Mouse (Mus musculus) forebrain, embryonic 16.5 days (tissue): Measurements from ENCODE around the gene Cdhr5. TPM values are rescaled to one million over a fixed set of nuclear protein-coding genes. Genes with fewer than 3 reads are reported as not detected.

ENCODE experiments used
- ATAC-seq: fragments of 200-750 bp; cut with Nextera tagmentation; 2 replicates; pipeline ENCODE4 v1.8.0; 2017; ENCODE audit warnings: mild to moderate bottlenecking, moderate library complexity
- H3K27ac ChIP-seq: fragments of 300-500 bp; sonication (generic); 2 replicates; pipeline ENCODE4 v1.5.1; 2014; ENCODE audit warnings: low read length, control low read depth
- H3K27me3 ChIP-seq: fragments of 300-500 bp; sonication (generic); replicated peaks from 2 replicates; pipeline ENCODE4 v1.6.1; 2014; ENCODE audit warnings: low read length; ENCODE audit not compliant: control insufficient read depth, insufficient read depth
- H3K36me3 ChIP-seq: fragments of 300-500 bp; sonication (generic); 2 replicates; pipeline ENCODE4 v1.6.1; 2014; ENCODE audit not compliant: control insufficient read depth, insufficient read depth
- H3K4me1 ChIP-seq: fragments of 300-500 bp; sonication (generic); replicated peaks from 2 replicates; pipeline ENCODE4 v1.6.1; 2014; ENCODE audit warnings: low read length; ENCODE audit not compliant: control insufficient read depth, insufficient read depth
- H3K4me2 ChIP-seq: fragments of 300-500 bp; sonication (generic); 2 replicates; pipeline ENCODE4 v1.6.1; 2014; ENCODE audit warnings: mild to moderate bottlenecking, low read length, control low read depth
- H3K4me3 ChIP-seq: fragments of 300-500 bp; sonication (generic); replicated peaks from 2 replicates; pipeline ENCODE4 v1.5.1; 2014; ENCODE audit warnings: mild to moderate bottlenecking, low read length, control low read depth
- H3K9ac ChIP-seq: fragments of 300-500 bp; sonication (generic); replicated peaks from 2 replicates; pipeline ENCODE4 v1.6.1; 2014; ENCODE audit warnings: low read depth, low read length, control low read depth
- H3K9me3 ChIP-seq: fragments of 300-500 bp; sonication (generic); 2 replicates; pipeline ENCODE4 v1.6.1; 2016; ENCODE audit warnings: low read length; ENCODE audit not compliant: control insufficient read depth
- WGBS: fragments of 180-500 bp; shearing (Covaris S2); extraction: QIAGEN DNeasy Blood & Tissue Kit; methylation state at CpG from one replicate; pipeline ENCODE4 v1.1.7; 2014; 5-methylcytosine and 5-hydroxymethylcytosine counted together
- polyA plus RNA-seq: library from polyadenylated mRNA; unstranded; fragments of >200 nt; fragmentation: Nextera tagmentation; extraction: Ambion mirVana; gene quantifications from 2 replicates; pipeline ENCODE4 v1.2.1, GENCODE M21; 2015

The Cdhr5 gene
- not detected in 2 replicates for polyA plus RNA-seq

DNA sequence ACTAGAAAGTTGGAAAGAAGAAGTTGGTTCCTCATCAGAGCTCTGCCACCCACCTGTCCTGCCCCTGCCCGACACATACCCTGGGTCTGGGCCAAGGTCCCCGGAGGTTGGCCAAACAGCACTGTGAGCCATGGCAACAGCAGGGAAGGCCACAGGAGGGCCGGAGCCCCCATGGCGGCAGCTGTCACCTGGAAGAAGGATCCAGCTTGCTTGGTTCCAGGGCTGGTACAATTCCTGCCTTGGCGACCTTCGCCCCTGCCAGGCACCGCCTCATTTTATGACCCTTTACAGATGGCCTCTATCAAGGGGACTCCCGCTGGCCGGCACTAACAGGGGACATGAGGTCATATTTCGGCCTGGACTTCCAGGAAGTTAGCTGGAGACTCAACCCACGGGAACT lies at the start of gene Cdhr5:
Cdhr5 (minus strand) TSS at position 241 of the 400 bp plus-strand sequence.
- Histone ChIP-seq H3K9me3 (no peaks in the 10 kb centered on the region), H3K4me1 (peaks cover 10% of the 10 kb centered on the region), H3K4me3 (no peak within 1 kb of the TSS), H3K27ac (no peak within 1 kb of the TSS), H3K4me2 (no peak within 1 kb of the TSS), H3K27me3 (peaks cover 2% of the 10 kb centered on the region; the same call in 1 of the 2 replicates), H3K36me3 (no peaks in the 10 kb centered on the region), H3K9ac (no peak within 1 kb of the TSS)
- no peak for ATAC-seq
- 80% methylated on average over 11 of the region's 11 CpGs for WGBS

DNA sequence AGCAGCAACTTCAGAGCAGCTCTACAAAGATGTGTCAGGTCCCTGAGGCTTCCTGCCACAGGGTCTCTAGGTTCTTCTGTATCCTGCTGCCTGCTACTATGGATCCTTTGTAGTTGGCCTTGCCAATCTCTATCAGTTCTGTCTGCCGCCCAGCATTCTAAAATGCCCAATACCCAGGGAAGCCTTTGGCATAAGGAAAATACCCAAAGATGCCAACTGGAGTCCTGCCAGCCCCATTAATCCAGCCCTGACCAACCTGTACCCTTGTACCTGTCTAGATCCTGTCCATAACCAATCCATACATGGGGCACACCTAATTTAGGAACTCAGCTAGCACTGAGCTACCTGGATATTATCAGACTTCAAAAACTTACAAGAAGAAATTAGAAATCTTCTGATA lies 48.1 kb upstream of the Cdhr5 start:
- Histone ChIP-seq H3K27me3 (no peaks in the 10 kb centered on the region), H3K4me2 (0 out of 2 replicates have a peak overlapping the region, but pooled peaks have one; percentile 5), H3K27ac (no peak overlapping the region), H3K36me3 (peaks cover 29% of the 10 kb centered on the region), H3K4me1 (peaks cover 31% of the 10 kb centered on the region), H3K4me3 (no peak overlapping the region), H3K9ac (no peak overlapping the region), H3K9me3 (no peaks in the 10 kb centered on the region)
- no peak for ATAC-seq
- 67% methylated on average over 1 of the region's 1 CpGs for WGBS

DNA sequence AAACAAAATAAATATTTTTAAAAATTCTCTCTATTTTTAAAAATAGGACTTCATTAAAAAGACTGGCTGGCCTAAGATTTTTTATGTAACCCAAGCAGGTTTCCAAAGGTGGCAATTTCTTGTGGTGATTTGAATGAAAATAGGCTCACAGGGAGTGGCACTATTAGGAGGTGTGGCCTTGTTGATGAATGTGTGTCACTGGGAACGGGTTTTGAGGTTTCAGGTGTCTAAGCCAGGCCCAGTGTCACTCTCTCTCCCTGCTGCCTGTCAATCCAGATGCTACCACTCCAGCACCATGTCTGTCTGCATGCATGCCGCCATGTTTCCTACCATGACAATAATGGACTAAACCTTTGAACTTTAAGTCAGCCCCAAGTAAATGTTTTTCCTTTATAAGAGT lies 42.9 kb upstream of the Cdhr5 start:
- ATAC-seq = no peak
- WGBS = 84% methylated on average over 2 of the region's 2 CpGs
- no peak overlapping the region for H3K4me2 ChIP-seq

DNA sequence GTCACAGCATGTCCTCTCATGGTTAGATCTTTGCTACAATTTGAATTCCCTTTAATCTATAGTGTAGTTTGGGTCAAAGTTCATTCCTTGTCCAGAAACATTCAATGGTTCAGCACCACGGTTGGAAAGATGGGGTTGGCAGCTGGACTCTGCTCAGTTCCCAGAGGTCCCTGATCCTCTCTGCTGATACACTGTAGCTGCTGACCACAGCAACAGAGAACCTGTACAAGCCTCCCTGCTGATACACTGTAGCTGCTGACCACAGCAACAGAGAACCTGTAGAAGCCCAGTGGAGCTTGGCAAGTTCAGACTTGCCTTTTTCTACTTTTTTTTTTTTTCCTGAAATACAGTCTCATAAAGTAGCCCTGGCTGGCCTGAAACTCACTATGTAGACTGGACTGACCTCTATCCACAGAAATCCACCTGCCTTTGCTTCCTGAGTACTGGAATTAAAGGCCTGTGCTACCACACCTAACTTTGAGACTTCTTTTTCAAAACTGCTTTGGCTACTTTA lies 41.1 kb upstream of the Cdhr5 start:
- Histone ChIP-seq H3K9ac (no peak overlapping the region), H3K36me3 (peaks cover 63% of the 10 kb centered on the region), H3K4me2 (no peak overlapping the region), H3K4me1 (no peaks in the 10 kb centered on the region), H3K27me3 (no peaks in the 10 kb centered on the region), H3K9me3 (no peaks in the 10 kb centered on the region), H3K4me3 (no peak overlapping the region), H3K27ac (no peak overlapping the region)
- WGBS = 77% methylated on average over 1 of the region's 1 CpGs
- ATAC-seq = no peak

More for the DNA sequence above, 42.9 kb upstream of the Cdhr5 start:
- H3K27me3 ChIP-seq = no peaks in the 10 kb centered on the region
- no peak overlapping the region for H3K9ac ChIP-seq
- H3K36me3 ChIP-seq = peaks cover 59% of the 10 kb centered on the region
- H3K4me1 ChIP-seq = no peaks in the 10 kb centered on the region
- no peaks in the 10 kb centered on the region for H3K9me3 ChIP-seq
- H3K4me3 ChIP-seq = no peak overlapping the region
- H3K27ac ChIP-seq = no peak overlapping the region

DNA sequence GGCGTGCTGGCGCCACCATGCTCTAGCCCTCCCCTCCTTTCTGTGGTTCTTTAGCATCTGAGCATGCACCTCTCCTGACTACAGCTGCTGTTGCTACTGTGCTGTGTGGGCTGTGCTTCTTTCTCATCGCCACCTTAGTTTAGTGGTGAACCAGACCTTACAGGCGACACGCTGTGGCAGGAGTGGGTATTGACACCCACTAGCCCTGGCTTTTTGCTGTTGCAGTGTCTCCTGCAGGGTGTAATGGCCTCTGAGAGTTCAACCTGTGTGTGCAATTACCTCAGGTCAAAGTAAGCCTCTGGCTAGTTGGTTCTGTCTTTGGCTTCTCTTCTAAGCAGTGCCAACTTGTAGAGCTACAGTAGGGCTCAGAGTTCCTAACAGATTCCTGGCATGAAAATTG lies 39.4 kb upstream of the Cdhr5 start:
- H3K9ac ChIP-seq = no peak overlapping the region
- WGBS = 74% methylated on average over 5 of the region's 5 CpGs
- peaks cover 57% of the 10 kb centered on the region for H3K36me3 ChIP-seq
- ATAC-seq = no peak
- no peaks in the 10 kb centered on the region for H3K27me3 ChIP-seq
- H3K4me2 ChIP-seq = no peak overlapping the region
- H3K27ac ChIP-seq = no peak overlapping the region
- H3K4me1 ChIP-seq = no peaks in the 10 kb centered on the region
- H3K9me3 ChIP-seq = no peaks in the 10 kb centered on the region
- H3K4me3 ChIP-seq = no peak overlapping the region

DNA sequence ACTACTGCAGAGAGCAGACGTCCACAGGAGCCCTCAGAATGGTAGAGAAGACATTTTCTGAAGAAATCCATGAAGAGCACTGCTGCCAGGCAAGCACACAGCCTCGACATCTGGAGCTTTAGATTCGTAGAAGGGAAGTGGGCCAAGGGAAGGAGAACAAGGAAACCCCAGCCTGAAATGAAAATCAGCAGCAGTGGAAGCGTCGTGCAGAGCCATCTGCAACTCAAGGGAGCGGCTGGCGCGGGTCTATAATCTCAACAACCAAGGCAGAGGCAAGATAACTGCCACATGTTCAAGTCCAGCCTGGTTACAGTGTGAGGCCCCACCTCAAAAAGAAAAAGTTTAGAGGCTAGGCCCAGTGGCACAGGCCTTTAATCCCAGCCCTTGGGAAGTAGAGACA lies 38.5 kb upstream of the Cdhr5 start:
- no peak for ATAC-seq
- peaks cover 55% of the 10 kb centered on the region for H3K36me3 ChIP-seq
- H3K4me2 ChIP-seq = no peak overlapping the region
- H3K4me1 ChIP-seq = no peaks in the 10 kb centered on the region
- H3K9me3 ChIP-seq = no peaks in the 10 kb centered on the region
- H3K9ac ChIP-seq = no peak overlapping the region
- H3K27me3 ChIP-seq = no peaks in the 10 kb centered on the region
- no peak overlapping the region for H3K27ac ChIP-seq
- H3K4me3 ChIP-seq = no peak overlapping the region
- WGBS = 90% methylated on average over 8 of the region's 8 CpGs

DNA sequence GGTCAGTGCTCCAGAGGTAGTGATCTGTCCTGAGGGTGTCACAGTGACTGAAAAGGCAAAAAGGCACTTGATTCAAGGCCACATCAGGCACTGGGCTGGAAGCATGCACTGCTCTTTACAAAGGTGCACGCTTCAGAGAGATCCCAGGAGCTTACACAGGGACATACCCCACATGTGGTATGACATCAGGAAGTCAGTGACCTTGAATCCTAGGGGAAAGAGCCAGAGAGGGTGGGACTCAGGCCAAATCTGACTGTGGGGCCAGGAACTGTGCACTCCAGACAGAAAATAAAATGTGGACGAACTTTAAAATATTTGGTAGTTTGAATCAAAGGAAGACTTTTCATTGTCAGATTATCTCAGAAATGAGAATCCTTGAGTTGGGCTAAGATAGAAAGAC lies 37.8 kb upstream of the Cdhr5 start:
- Histone ChIP-seq H3K36me3 (peaks cover 58% of the 10 kb centered on the region), H3K4me2 (no peak overlapping the region), H3K9ac (no peak overlapping the region), H3K4me1 (no peaks in the 10 kb centered on the region), H3K9me3 (no peaks in the 10 kb centered on the region), H3K27me3 (no peaks in the 10 kb centered on the region), H3K4me3 (no peak overlapping the region), H3K27ac (no peak overlapping the region)
- ATAC-seq = no peak
- WGBS = 93% methylated on average over 2 of the region's 2 CpGs

DNA sequence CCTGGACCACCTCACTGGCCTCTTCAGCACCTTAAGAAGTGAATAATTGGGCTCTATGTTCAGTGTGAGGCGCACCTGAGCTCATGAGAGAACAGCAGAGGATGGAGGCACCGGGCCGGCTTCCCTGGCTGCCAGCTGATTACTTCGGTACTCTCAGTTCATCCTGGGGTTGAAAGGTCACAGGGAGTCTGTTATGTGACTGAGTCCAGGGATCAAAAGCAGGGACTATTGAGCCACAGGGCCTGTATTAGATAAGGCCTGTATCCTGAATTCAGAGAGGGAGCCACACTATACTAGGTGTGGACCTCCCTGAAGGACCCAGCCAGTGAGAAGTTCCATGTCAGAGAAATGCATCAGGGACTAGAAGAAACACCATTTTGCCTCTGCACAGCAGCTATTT lies 28.0 kb upstream of the Cdhr5 start:
- no peaks in the 10 kb centered on the region for H3K27me3 ChIP-seq
- no peak for ATAC-seq
- 94% methylated on average over 4 of the region's 4 CpGs for WGBS
- H3K9ac ChIP-seq = no peak overlapping the region
- no peak overlapping the region for H3K27ac ChIP-seq
- H3K4me2 ChIP-seq = no peak overlapping the region
- H3K36me3 ChIP-seq = peaks cover 53% of the 10 kb centered on the region
- H3K9me3 ChIP-seq = no peaks in the 10 kb centered on the region
- no peak overlapping the region for H3K4me3 ChIP-seq
- no peaks in the 10 kb centered on the region for H3K4me1 ChIP-seq

DNA sequence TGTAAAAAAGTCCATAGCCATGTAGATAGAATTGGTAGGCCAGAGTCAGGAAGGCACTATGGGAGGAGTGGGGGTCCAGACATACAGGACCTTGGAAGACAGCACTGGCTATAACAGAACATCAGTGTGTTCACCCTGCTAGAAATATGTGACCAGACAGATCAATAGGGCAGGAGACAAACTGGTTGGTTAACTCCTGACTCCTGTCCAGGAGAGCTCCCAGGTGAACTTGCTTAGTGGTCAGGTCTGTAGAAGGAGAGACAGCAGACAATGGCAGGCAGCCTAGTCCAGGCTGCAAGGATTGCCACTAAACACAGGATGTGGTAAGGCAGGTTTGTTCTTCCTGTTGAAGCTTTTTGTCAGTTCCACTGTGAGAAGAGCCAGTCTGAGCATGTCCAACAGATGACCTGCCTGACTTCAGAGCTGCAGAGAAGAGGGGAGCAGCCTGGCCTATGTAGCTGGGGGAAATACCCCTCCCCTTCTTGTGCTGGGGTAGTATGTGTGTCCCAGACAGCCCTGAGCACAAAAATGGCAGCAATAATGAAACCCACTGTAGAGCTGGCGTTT lies 26.2 kb upstream of the Cdhr5 start:
- H3K4me1 ChIP-seq = no peaks in the 10 kb centered on the region
- H3K4me2 ChIP-seq = no peak overlapping the region
- H3K36me3 ChIP-seq = peaks cover 43% of the 10 kb centered on the region
- 80% methylated on average over 1 of the region's 1 CpGs for WGBS
- H3K4me3 ChIP-seq = no peak overlapping the region
- ATAC-seq = no peak
- H3K27ac ChIP-seq = no peak overlapping the region
- H3K27me3 ChIP-seq = no peaks in the 10 kb centered on the region
- no peak overlapping the region for H3K9ac ChIP-seq
- no peaks in the 10 kb centered on the region for H3K9me3 ChIP-seq

DNA sequence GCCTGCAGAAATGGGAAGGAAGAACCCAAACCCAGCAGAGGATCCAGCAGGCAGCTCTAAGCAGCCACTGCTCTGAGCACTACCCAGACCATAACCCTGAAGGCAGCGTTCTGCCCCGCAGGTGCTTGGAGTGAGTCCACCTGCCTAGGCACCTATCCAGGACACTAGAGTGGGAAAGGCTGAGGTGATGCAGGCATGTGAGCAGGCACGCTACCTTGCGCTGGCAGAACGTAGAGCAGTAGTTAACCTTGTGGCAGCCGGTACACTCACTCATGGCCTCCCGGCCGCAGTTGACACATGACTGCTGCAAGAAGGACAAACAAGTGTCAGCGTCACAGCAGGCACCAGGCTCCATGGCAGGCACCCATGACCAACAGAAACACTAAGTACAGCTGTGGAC lies 24.8 kb upstream of the Cdhr5 start:
- 98% methylated on average over 9 of the region's 9 CpGs for WGBS
- H3K36me3 ChIP-seq = peaks cover 44% of the 10 kb centered on the region
- H3K9me3 ChIP-seq = no peaks in the 10 kb centered on the region
- H3K4me3 ChIP-seq = no peak overlapping the region
- H3K4me1 ChIP-seq = no peaks in the 10 kb centered on the region
- H3K4me2 ChIP-seq = no peak overlapping the region
- ATAC-seq = no peak
- H3K27ac ChIP-seq = no peak overlapping the region
- no peak overlapping the region for H3K9ac ChIP-seq
- no peaks in the 10 kb centered on the region for H3K27me3 ChIP-seq
